In genomic region chr16:94134218-94134617, GRCm38 (mm10) we compare ENCODE assay signal across 22 mouse cellular contexts. TPM values are rescaled to one million over a fixed set of nuclear protein-coding genes. Genes with fewer than 3 reads are reported as not detected.
"Had no signal": no experiment of that assay in that cellular context is flagged by ENCODE, and none has a peak within 500 bp of the region (broad histone marks: within the 10 kb centered on the region; RNA-seq: fewer than 3 reads in every experiment).

No protein-coding gene starts in this region.

- H3K27ac ChIP-seq: midbrain, embryonic 10.5 days; midbrain, embryonic 12.5 days; neural tube, embryonic 13.5 days; neural tube, embryonic 15.5 days had no signal

- H3K36me3 ChIP-seq: neural tube, embryonic 15.5 days had no signal

- H3K9ac ChIP-seq: lung, embryonic 14.5 days; midbrain, embryonic 12.5 days; neural tube, embryonic 13.5 days; neural tube, embryonic 15.5 days had no signal

- H3K4me3 ChIP-seq: midbrain, embryonic 10.5 days; midbrain, embryonic 12.5 days; myocyte; neural tube, embryonic 13.5 days; neural tube, embryonic 15.5 days had no signal

- ATAC-seq: midbrain, embryonic 16.5 days had no signal

- H3K27me3 ChIP-seq: neural tube, embryonic 15.5 days had no signal

- DNase-seq: lung, adult 18-20 months; lung, embryonic 14.5 days; lung, postnatal 10 days; lung, postnatal 4 days; midbrain, embryonic 14.5 days; retina, postnatal 1 day; right cerebral cortex, adult 18-20 months; right cerebral cortex, postnatal 25 days; right cerebral cortex, postnatal 4 days; spleen, adult 18-20 months; thymus, adult 2 months; thymus, postnatal 25 days had no signal

- H3K4me2 ChIP-seq: lung, embryonic 14.5 days; midbrain, embryonic 12.5 days; neural tube, embryonic 13.5 days; neural tube, embryonic 15.5 days had no signal

- H3K9me3 ChIP-seq: midbrain, embryonic 10.5 days; midbrain, embryonic 12.5 days; neural tube, embryonic 13.5 days; neural tube, embryonic 15.5 days had no signal

- H3K4me1 ChIP-seq: midbrain, embryonic 12.5 days; neural tube, embryonic 13.5 days; neural tube, embryonic 15.5 days had no signal

RNA-seq across cellular contexts. Expression of gene Sim2, which starts 49.5 kb away (rescaled TPM):
- total RNA-seq: megakaryocyte, adult 5-6 weeks; megakaryocyte-erythroid progenitor cell, adult 5-6 weeks had no signal
- polyA plus RNA-seq: liver, embryonic 16.5 days; midbrain, embryonic 14.5 days; small intestine, adult 2 months had no signal
